Mouse (Mus musculus) limb, embryonic 15.5 days (tissue): ENCODE measurements around the gene Brd7. TPM values are rescaled to one million over a fixed set of nuclear protein-coding genes. Genes with fewer than 3 reads are reported as not detected.

ENCODE experiments used
- ATAC-seq: fragments of 200-750 bp; cut with Nextera tagmentation; 2 replicates; pipeline ENCODE4 v1.8.0; 2017; ENCODE audit warnings: low read depth, moderate TSS enrichment; ENCODE audit not compliant: insufficient number of reproducible peaks, low FRiP score, low TSS enrichment
- H3K27ac ChIP-seq: fragments of 300-500 bp; sonication (generic); 2 replicates; pipeline ENCODE4 v1.5.1; 2015; ENCODE audit warnings: moderate library complexity, mild to moderate bottlenecking, inconsistent platforms
- H3K27me3 ChIP-seq: fragments of 300-500 bp; sonication (generic); 2 replicates; pipeline ENCODE4 v1.6.1; 2015; ENCODE audit warnings: inconsistent platforms
- H3K36me3 ChIP-seq: fragments of 300-500 bp; sonication (generic); 2 replicates; pipeline ENCODE4 v1.6.1; 2015; ENCODE audit warnings: inconsistent platforms
- H3K4me1 ChIP-seq: fragments of 300-500 bp; sonication (generic); 2 replicates; pipeline ENCODE4 v1.6.1; 2015; ENCODE audit warnings: inconsistent platforms
- H3K4me2 ChIP-seq: fragments of 300-500 bp; sonication (generic); 2 replicates; pipeline ENCODE4 v1.6.1; 2015; ENCODE audit warnings: mild to moderate bottlenecking, inconsistent platforms
- H3K4me3 ChIP-seq: fragments of 300-500 bp; sonication (generic); 2 replicates; pipeline ENCODE4 v1.5.1; 2015; ENCODE audit warnings: mild to moderate bottlenecking, inconsistent platforms
- H3K9ac ChIP-seq: fragments of 300-500 bp; sonication (generic); 2 replicates; pipeline ENCODE4 v1.6.1; 2015; ENCODE audit warnings: inconsistent platforms
- H3K9me3 ChIP-seq: fragments of 300-500 bp; sonication (generic); 2 replicates; pipeline ENCODE4 v1.6.1; 2016; ENCODE audit warnings: inconsistent platforms
- WGBS: fragments of 180-500 bp; shearing (Covaris S2); methylation state at CpG from one replicate; pipeline ENCODE4 v1.1.7; 2015; 5-methylcytosine and 5-hydroxymethylcytosine counted together
- polyA plus RNA-seq: library from polyadenylated mRNA; unstranded; fragments of >200 nt; fragmentation: Nextera tagmentation; extraction: Ambion mirVana; gene quantifications from 2 replicates; pipeline ENCODE4 v1.2.1, GENCODE M21; 2015

Gene Brd7
- polyA plus RNA-seq, 1 experiment from 2014 or later: 63.2 TPM

DNA sequence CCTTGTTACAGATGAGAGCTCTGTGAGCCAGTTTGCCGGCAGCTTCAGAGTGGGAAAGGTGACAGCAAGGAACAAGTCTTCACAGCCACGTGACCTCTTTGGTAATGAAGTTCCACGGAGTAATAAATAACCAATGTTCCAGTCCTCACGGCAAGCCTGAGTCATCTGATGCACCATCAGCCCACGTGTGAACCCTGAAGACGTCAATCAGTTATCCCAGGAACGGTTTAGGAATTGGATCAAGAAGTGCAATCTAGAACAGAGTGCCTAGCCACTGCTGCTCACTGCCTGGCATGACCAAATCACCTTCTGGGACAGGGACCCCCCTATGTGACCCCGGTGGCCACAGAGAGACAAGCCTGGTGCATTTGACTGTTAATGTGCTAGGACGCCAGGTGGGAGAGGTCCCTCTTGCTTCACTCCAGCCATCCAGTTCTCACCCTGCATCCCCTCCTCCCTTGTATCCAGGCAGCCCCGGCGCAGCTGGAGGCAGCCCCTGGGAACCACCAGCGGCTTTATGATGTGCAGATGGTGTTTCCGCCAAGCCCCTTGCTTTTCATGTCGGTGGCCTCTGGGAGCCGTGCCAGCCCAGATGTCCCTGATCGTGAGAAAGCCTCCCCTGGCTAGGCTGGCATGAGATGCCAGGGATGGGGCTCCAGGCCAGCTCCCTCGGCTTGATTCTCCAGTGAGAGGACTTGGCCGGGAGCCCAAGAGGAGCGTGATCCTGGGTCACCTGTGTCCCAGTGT, 15.0 kb upstream of the Brd7 start:
- ATAC-seq: peak; percentile 66; the same call in 1 of the 2 replicates

DNA sequence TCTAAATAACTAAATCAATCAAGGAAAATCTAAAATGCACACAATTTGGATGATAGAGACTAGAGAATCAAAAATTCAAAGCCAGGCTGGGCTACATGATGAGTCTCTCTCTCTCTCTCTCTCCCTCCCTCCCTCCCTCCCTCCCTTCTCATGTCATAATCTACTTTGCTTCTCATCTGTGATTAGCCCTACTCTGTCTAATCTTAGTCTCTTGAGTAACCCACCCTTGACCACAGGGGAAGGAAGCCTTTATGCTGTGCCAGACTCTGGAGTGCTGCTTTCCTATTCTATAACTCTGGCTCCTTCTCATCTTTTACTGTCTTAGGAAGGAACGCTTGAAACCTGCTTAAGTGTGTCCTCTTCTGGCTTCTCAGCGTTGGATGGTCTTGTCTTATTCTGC, 9.5 kb upstream of the Brd7 start:
- H3K4me2 ChIP-seq: no peak overlapping the region
- H3K4me1 ChIP-seq: peaks cover 16% of the 10 kb centered on the region
- no peak overlapping the region for H3K27ac ChIP-seq
- H3K27me3 ChIP-seq: no peaks in the 10 kb centered on the region
- no peaks in the 10 kb centered on the region for H3K9me3 ChIP-seq
- 84% methylated on average over 2 of the region's 2 CpGs for WGBS
- H3K4me3 ChIP-seq: no peak overlapping the region
- H3K9ac ChIP-seq: no peak overlapping the region
- H3K36me3 ChIP-seq: no peaks in the 10 kb centered on the region
- ATAC-seq: no peak

More for the DNA sequence above, 15.0 kb upstream of the Brd7 start:
- Histone ChIP-seq H3K9me3 (no peaks in the 10 kb centered on the region), H3K27me3 (no peaks in the 10 kb centered on the region), H3K36me3 (no peaks in the 10 kb centered on the region), H3K4me1 (peaks cover 22% of the 10 kb centered on the region), H3K4me3 (no peak overlapping the region), H3K27ac (0 out of 2 replicates have a peak overlapping the region, but pooled peaks have one; percentile 17), H3K4me2 (0 out of 2 replicates have a peak overlapping the region, but pooled peaks have one; percentile 1), H3K9ac (no peak overlapping the region)
- WGBS: 16% methylated on average over 19 of the region's 19 CpGs

DNA sequence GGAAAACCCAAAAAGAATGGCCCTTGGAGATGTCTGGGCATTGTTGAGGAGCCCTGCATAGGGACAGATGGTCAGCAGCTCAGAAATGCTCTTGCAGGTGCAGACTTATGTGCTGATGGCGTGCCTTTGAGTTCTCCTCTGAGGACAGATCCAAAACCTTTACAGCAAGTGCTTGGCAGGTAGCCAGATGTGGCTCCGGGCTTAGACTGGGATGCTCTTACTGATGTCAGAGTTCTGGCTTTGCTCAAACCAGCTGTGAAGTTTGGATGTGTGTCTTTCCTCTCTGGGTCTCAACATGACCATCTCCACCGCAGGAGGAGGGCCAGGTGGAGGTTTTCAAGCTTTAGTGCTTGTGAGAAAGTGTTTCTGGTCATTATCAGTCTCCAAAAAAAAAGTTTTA, 7.8 kb upstream of the Brd7 start:
- no peak overlapping the region for H3K9ac ChIP-seq
- 35% methylated on average over 3 of the region's 3 CpGs for WGBS
- no peak overlapping the region for H3K4me2 ChIP-seq
- H3K4me1 ChIP-seq: peaks cover 7% of the 10 kb centered on the region; the same call in 1 of the 2 replicates
- ATAC-seq: no peak
- H3K27me3 ChIP-seq: no peaks in the 10 kb centered on the region
- H3K9me3 ChIP-seq: no peaks in the 10 kb centered on the region
- no peak overlapping the region for H3K4me3 ChIP-seq
- H3K36me3 ChIP-seq: no peaks in the 10 kb centered on the region
- H3K27ac ChIP-seq: no peak overlapping the region

DNA sequence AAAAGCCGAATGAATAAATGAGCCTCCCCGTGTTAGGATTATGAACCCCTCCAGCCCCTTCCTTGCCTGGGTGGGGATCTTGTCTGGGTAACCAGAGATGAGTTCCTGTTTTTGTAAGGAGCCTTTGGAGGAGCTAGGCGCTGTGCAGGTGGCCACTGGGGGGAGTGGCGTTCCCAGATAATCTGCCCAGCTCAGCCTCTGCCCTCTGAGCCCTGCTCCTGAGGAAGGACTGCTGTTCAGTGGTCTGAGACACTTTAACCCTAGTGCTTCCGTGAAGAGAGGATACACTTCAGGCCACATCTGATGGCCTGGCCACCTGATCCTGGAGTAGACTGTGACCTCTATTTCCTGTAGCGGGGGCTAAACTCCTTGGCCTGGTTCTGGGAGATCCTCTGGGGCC, 7.2 kb upstream of the Brd7 start:
- Histone ChIP-seq H3K27ac (no peak overlapping the region), H3K4me2 (no peak overlapping the region), H3K4me1 (peaks cover 7% of the 10 kb centered on the region; the same call in 1 of the 2 replicates), H3K4me3 (no peak overlapping the region), H3K27me3 (no peaks in the 10 kb centered on the region), H3K9ac (no peak overlapping the region), H3K9me3 (no peaks in the 10 kb centered on the region), H3K36me3 (no peaks in the 10 kb centered on the region)
- 19% methylated on average over 6 of the region's 6 CpGs for WGBS
- no peak for ATAC-seq

DNA sequence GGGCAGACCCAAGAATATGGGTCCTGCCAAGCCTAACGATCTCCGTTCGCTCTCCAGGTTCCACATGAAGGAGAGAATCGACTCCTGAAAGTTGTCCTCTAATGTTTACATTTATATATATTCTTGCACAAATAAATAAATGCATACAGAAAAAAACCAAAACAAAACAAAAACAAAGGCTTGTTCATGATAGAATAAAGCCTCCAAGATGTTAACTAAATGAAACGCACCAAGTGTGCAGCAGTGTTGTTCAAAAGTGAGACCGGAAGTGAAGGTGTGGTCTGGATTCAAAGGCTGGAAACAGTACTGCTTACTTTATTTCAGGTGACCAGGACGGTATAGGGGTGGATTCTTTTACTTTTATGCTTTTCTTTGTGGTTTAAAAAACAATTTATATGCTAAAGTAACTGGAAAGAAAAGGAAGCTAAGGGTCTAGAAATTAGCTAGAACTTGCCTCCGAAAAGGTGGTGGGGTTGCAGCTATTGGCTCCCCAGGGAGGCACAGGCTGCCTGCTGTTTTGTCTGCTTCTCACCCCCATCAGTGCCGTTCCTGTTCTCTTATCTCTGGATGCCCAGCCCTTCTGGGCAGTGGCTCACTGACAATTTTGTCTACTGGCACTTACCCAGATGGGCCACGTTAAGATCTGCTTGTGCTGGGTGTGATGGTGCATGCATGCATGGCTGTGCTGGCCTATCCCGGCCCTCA, 604 bp upstream of the Brd7 start:
- peaks cover 18% of the 10 kb centered on the region for H3K36me3 ChIP-seq

DNA sequence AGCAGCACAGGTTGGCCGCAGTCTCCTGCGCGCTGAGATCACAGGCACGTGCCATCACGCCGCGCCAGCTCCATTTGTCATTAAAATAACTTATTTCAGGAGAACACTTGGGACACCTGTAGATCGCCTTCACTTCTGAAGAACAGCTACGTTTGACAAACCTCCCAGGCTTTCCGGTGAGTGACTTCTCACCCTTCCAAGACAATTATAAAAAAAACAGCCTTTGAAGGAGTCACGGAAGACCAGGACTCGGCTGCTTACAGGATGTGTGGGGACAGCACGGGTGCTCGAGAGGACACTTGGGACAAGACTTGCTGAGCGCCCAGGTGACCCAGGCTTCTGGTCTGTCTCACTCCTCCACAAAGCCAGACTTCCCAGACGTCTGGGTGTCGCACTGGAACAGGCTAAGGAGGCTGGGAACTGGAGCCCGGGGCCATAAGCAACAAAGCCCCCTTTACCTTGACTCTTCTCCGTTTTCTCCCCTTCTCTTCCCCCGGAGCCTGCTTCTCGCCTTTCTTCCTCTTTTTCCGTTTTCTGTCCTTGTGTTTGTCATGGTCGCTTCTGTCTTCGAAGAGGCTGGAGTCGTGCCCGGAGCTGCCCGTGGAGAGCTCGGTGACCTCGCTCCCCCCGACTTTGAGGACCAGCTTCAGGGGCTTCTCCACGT, 818 bp downstream of the Brd7 start:
- peak overlapping the region; percentile 92 for H3K27ac ChIP-seq
- H3K9ac ChIP-seq: peak overlapping the region; percentile 96
- 2% methylated on average over 31 of the region's 31 CpGs for WGBS
- H3K4me2 ChIP-seq: peak overlapping the region; percentile 83
- H3K36me3 ChIP-seq: peaks cover 31% of the 10 kb centered on the region
- no peaks in the 10 kb centered on the region for H3K27me3 ChIP-seq
- H3K4me3 ChIP-seq: peak overlapping the region; percentile 96
- peak; percentile 36; the same call in 1 of the 2 replicates for ATAC-seq
- no peaks in the 10 kb centered on the region for H3K9me3 ChIP-seq
- peaks cover 23% of the 10 kb centered on the region for H3K4me1 ChIP-seq

More for the DNA sequence above, 604 bp upstream of the Brd7 start:
- H3K9ac ChIP-seq: no peak overlapping the region
- H3K4me1 ChIP-seq: peaks cover 23% of the 10 kb centered on the region
- WGBS: 36% methylated on average over 11 of the region's 11 CpGs
- peak overlapping the region; percentile 76 for H3K27ac ChIP-seq
- no peaks in the 10 kb centered on the region for H3K27me3 ChIP-seq
- H3K4me3 ChIP-seq: peak overlapping the region; percentile 96
- no peak for ATAC-seq
- H3K4me2 ChIP-seq: peak overlapping the region; percentile 83
- no peaks in the 10 kb centered on the region for H3K9me3 ChIP-seq

DNA sequence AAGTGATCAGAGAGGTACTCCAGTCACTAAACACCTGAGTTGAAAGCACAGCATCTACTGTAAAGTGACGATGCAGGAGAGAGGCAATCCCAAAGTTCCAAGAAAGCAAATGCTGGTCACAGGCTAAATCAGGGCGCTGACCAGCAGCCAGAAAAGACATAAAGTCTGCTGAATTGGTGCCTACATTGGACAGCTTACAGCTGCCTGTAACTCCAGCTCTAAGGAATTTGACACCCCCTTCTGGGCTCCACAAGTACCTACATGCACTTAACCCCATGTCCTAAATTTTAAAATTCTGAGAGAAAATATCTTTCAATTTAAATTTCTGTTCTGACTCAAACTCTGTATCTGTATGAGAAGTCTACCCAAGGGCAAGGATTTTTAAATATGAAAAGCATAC, 2.0 kb downstream of the Brd7 start:
- no peak for ATAC-seq
- Histone ChIP-seq H3K27me3 (no peaks in the 10 kb centered on the region), H3K27ac (no peak overlapping the region), H3K4me1 (peaks cover 23% of the 10 kb centered on the region), H3K9ac (no peak overlapping the region), H3K4me3 (peak overlapping the region; percentile 96), H3K36me3 (peaks cover 43% of the 10 kb centered on the region), H3K9me3 (no peaks in the 10 kb centered on the region), H3K4me2 (peak overlapping the region; percentile 83; the same call in 1 of the 2 replicates)
- WGBS: 67% methylated on average over 2 of the region's 2 CpGs

DNA sequence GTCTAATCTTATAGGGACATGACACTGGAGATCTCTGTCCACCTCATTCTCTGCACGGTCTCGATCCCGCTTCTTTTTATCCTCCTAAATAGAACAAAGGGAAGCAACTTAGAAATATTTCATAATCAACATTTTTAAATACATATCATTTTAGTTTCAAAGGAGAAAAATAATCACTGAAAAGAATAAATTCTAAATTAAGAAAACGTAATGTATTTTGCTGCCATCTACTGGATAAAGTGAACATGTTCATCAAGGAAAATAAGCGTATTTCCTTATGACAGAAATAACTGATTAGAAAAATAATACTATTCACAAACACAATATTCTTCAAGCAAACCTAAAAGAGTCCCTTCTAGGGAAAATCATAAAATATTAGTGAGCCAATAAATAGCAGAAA, 4.0 kb downstream of the Brd7 start:
- Histone ChIP-seq H3K27me3 (no peaks in the 10 kb centered on the region), H3K27ac (no peak overlapping the region), H3K36me3 (peaks cover 61% of the 10 kb centered on the region), H3K4me2 (no peak overlapping the region), H3K4me3 (no peak overlapping the region), H3K9ac (no peak overlapping the region), H3K4me1 (peaks cover 22% of the 10 kb centered on the region), H3K9me3 (no peaks in the 10 kb centered on the region)
- ATAC-seq: no peak
- WGBS: 72% methylated on average over 5 of the region's 5 CpGs

DNA sequence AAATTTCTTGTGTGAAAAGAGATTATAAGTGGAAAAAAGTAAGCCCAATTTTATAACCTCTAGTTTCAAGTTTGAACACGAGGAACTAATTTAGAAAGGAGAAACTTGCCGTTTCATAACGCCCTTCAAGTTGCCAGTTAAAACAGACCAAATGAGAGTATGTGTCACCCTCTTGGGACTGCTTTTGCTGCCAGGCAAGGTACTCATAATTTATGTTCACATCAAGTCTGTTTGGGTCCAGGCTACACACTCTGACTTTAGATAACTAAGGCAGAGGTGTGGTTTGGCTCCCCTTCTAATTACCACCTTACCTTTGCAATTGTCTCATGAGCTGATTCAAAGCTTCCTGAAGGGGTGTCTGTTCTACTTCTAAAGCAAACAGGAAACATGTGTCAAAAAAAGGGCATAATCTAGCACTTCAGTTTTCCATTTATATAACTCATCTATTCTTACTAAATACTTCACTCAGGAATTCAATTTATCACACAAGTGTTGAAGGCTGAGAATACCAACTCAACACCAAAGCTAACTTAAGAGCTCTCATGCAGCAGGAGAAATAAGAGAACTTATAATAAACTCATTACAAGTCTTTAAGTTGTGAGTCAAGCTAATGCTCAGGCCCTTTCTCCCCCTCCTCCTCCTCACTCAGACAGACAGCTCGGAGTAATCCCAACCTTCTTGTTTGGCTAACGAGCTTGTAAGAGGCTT, 4.6 kb downstream of the Brd7 start:
- Histone ChIP-seq H3K27me3 (no peaks in the 10 kb centered on the region), H3K9ac (no peak overlapping the region), H3K9me3 (no peaks in the 10 kb centered on the region), H3K4me2 (no peak overlapping the region), H3K4me3 (no peak overlapping the region), H3K36me3 (peaks cover 66% of the 10 kb centered on the region), H3K4me1 (peaks cover 17% of the 10 kb centered on the region), H3K27ac (no peak overlapping the region)
- no peak for ATAC-seq
- 30% methylated on average over 5 of the region's 5 CpGs for WGBS

DNA sequence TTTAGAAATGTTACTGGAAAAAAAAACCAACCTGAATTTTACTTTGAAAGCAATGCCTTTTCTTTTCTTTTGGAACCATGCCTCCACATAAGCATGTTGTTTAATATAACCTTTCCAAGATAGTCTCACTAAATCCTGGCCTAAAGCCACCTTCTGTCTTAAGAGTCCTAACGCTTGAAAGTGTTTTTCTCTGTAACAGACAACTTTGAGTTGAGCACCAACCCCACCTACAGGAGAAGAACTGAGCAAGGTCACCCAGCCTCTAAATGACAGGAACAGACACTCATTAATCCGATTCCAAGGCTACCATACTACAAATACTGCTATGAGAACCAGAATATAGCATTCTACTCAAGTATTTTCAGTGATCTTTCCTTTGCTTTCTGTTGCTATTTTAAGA, 12.9 kb downstream of the Brd7 start:
- no peaks in the 10 kb centered on the region for H3K4me1 ChIP-seq
- H3K4me3 ChIP-seq: no peak overlapping the region
- H3K36me3 ChIP-seq: peaks cover 83% of the 10 kb centered on the region
- ATAC-seq: no peak
- H3K27ac ChIP-seq: no peak overlapping the region
- 74% methylated on average over 2 of the region's 2 CpGs for WGBS
- no peak overlapping the region for H3K4me2 ChIP-seq
- no peak overlapping the region for H3K9ac ChIP-seq
- no peaks in the 10 kb centered on the region for H3K9me3 ChIP-seq
- no peaks in the 10 kb centered on the region for H3K27me3 ChIP-seq

DNA sequence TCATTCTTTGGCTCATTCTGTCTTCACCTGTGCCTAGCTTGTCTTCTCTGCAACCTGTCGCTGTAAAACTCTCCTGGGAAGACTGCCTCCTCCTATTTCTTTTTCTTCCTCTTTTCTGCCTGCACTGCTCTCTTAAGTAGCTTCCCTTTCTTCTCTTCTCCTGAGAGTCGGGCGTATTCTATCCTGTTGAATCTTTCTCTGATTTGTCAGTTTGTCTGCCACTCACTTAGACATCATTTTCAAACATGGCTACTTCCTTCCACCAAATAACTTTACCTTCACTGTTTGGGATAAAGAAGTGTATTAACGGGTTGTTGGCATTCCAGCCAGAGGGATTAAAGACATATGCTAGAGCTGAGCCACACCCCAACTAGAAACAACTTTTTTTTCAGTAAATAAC, 20.0 kb downstream of the Brd7 start:
- ATAC-seq: no peak
- Histone ChIP-seq H3K4me2 (no peak overlapping the region), H3K4me1 (no peaks in the 10 kb centered on the region), H3K27me3 (no peaks in the 10 kb centered on the region), H3K9ac (no peak overlapping the region), H3K9me3 (no peaks in the 10 kb centered on the region), H3K27ac (no peak overlapping the region), H3K4me3 (no peak overlapping the region), H3K36me3 (peaks cover 75% of the 10 kb centered on the region)
- 81% methylated on average over 4 of the region's 4 CpGs for WGBS
